Mouse (Mus musculus) E14TG2a.4 (cell line): ENCODE results near the gene Dnajb4.

ENCODE experiments used
- CTCF ChIP-seq: conservative IDR thresholded peaks from 2 replicates; pipeline ENCODE4 v1.5.1; 2014; ENCODE audit warnings: low read length
- POU5F1 ChIP-seq: IDR thresholded peaks from 2 replicates; pipeline ENCODE4 v1.6.1; 2014; ENCODE audit warnings: low read length, borderline replicate concordance

DNA sequence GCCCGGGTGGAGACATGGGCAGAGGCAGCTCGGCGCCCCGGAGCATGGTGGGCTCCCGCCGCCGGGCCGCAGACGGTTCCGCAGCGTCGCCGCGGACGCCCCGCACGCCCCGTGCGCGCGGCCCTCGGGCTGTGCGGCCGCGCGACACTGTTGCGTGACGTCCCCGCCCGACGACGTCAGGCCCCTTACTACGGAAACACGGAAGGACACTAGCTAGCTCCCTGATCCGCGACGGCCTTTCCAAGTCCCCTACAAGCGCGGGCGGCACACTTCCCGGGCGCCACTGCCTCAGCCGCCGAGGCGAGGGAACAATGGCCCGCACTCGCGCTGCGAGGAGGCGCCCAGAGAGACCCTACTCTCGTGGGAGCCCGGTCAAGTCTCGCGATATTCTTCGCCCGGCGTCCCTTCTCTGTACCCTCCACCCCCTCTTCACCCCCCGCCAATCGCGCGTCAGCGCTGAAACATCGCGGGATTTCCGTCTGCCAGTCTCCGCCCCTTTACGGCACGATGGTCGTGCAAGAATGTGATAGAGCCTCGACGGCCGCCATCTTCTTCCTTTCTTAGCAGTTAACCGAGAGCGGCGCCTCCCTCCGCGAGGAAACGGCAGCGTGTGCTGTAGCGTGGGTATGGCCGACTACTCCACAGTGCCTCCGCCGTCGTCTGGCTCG is at the start of gene Dnajb4, which contains the start of gene Fubp1:
- no peak for TF ChIP-seq CTCF
- no peak for TF ChIP-seq POU5F1
